Mouse (Mus musculus) thymus, adult 2 months (tissue): ENCODE data around the gene Pdia2.

Experiments
- CTCF ChIP-seq: fragments of 200-500 bp; IDR thresholded peaks from 2 replicates; pipeline ENCODE4 v1.5.1; 2012; ENCODE audit warnings: mild to moderate bottlenecking, control low read depth, low read length, moderate library complexity, borderline replicate concordance; ENCODE audit not compliant: control insufficient read depth, poor library complexity, insufficient read depth; ENCODE audit errors: extremely low read depth
- POLR2A ChIP-seq: fragments of 200-500 bp; IDR thresholded peaks from 2 replicates; pipeline ENCODE4 v1.6.1; 2012; ENCODE audit warnings: mild to moderate bottlenecking, low read length, control low read depth, moderate library complexity; ENCODE audit not compliant: control insufficient read depth, poor library complexity, insufficient read depth; ENCODE audit errors: extremely low read depth

- TF ChIP-seq POLR2A (no peak), CTCF (no peak)
Measured at GRCm38 (mm10) chr17:26201998-26202397, 3.1 kb upstream of the Pdia2 start.
